Mouse (Mus musculus): ENCODE results near the gene Glod5.
"Not testable (repeated sequence)": the region's sequence is repeated elsewhere in the genome, so short reads cannot be mapped to it uniquely, and the experiment has no call there.

The Glod5 gene

GRCm38 (mm10) chrX:8018286-8018685 lies at the start of gene Glod5:
Gene Glod5, minus strand, starts transcription at chrX:8018492.
- DNase-seq, result no peak

DNA sequence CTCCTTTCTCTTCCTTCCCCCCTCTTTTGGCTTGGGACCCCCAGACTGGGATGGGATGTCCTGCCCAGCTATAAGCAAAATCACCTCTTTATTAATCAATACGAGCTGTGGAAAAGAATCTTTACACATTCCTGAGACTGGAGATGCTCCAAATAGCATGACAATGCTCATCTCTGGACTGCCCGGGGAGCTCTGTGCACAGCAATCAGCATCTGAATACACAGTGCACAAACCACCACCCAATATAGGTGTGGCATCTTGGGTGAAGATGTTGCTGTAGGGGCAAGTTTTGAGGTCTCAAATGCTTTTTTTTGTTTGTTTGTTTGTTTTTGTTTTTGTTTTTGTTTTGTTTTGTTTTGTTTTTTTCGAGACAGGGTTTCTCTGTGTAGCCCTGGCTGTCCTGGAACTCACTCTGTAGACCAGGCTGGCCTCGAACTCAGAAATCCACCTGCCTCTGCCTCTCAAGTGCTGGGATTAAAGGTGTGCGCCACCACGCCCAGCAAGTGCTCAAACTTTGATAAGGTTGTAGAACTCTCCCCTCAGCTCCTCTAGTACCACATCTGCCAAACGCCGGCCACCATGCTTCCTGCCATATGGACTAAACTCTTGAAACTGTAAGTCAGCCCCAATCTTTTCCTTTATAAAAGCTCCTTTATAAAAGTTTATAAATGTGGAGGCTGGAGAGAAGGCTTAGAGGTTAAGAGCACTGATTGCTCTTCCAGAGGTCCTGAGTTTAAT lies 32.9 kb upstream of the Glod5 start:
- not testable (repeated sequence) for DNase-seq

DNA sequence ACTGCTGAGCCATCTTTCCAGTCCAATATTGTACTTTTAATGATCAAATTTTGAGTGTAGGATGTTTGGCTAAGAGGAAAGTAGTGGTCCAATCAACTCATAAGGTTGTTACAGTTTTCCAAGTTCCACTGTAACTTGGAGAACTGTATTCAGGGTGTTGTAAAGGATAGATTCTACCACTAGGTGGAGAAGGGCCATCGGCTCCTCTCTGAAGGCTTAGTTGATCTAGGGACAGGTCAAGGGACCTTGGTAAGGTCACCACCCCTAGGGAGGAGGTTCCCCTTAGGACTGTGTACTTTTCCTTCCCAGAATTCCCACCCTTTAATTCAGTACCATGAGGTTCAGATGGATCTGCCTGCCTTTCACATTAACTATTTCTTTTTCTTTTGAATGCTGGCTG lies 14.7 kb upstream of the Glod5 start:
- no peak for DNase-seq

DNA sequence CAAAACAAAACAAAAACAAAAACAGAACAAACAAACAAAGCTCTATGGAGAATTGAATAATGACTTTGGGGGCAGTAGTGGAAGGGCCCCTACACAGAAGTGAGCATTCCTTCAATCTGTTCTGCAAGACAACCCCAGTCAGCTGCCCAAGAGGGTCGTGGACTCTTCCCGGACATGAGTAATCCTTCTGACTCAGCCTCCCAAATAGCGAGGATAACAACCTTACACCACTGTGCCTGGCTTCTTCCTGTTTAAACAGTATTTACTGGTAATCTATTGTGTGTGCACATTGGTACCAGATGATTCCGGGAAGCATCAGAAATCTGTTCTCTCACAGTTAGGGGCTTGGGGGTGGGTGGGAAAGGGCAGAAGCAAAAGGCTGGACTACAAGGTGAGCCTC lies 8.5 kb upstream of the Glod5 start:
- no peak for DNase-seq

DNA sequence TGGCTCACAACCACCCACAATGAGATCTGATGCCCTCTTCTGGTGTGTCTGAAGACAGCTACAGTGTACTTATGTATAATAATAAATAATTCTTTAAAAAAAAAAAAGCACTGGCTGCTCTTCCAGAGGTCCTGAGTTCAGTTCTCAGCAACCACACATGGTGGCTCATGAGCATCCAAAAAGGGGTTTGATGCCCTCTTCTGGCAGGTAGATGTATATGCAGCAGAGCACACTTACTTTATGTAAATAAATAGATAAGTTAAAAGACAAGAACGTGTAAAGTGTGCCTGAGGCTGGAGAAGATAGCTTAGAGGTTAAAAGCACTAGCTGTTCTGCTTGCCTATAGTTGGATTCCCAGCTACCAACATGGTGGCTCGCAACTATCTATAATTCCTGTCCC lies 6.5 kb upstream of the Glod5 start:
- DNase-seq, result no peak

GRCm38 (mm10) chrX:8020111-8020778 lies 2.0 kb upstream of the Glod5 start:
- no peak for DNase-seq

DNA sequence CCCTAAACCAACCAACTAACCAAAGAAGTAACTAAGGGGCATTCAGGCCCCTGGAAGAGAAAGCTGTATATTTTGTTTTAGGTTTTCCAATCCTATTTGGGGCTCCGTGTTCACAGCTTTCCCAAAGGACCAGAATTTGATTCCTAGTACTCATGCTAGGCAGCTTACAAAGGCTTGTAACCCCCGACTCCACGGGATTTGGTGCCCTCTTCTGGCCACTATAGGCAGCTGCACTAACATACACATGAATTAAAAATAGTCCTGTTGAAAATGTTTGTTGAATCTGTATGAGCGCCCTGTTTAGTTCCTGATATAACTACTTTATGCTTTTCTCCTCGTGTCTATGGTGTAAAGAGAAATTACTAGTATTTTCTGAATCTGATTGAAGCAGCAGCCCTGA lies 1.1 kb downstream of the Glod5 start:
- no peak for DNase-seq

DNA sequence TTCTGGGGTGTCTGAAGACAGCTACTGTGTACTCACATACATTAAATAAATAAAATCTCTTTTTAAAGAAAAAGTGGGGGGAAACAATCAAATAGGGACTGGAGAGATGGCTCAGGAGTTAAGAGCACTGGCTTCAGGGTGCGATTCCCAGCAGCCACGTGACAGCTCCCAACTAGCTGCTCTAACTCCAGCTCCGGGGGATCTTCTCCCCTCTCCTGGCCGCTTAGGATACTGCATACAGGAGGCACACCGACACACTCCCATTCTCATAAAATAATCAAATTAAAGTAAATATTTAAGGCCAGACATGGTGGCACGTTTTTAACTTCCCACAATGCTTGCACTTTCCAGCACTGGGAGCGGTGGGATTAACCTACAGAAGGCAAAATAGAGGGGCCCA lies 2.6 kb downstream of the Glod5 start:
- not testable (repeated sequence) for DNase-seq

- no peak for DNase-seq
These were observed 4.5 kb downstream of the Glod5 start for GRCm38 (mm10) chrX:8013569-8014314.

GRCm38 (mm10) chrX:8013157-8013556 lies 5.1 kb downstream of the Glod5 start:
- no peak for DNase-seq

DNA sequence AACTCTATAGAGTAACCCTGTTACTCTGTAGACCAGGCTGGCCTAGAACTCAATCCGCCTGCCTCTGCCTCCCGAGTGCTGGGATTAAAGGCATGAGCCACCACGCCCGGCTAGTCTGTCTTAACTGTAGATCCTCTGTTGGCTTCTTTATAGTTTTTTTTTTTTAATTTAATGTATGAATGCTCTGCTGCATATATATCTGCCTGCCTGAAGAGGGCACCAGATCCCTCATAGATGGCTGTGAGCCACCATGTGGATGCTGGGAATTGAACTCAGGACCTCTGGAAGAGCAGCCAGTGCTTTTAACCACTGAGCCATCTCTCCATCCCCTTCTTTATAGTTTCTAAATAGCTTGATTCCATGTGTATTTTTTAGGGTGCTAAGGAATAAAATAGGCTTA lies 8.9 kb downstream of the Glod5 start:
- DNase-seq, result not testable (repeated sequence)

GRCm38 (mm10) chrX:8008543-8008942 lies 9.7 kb downstream of the Glod5 start:
- no peak for DNase-seq

GRCm38 (mm10) chrX:8002971-8003370 lies 15.3 kb downstream of the Glod5 start:
- DNase-seq, result no peak

DNA sequence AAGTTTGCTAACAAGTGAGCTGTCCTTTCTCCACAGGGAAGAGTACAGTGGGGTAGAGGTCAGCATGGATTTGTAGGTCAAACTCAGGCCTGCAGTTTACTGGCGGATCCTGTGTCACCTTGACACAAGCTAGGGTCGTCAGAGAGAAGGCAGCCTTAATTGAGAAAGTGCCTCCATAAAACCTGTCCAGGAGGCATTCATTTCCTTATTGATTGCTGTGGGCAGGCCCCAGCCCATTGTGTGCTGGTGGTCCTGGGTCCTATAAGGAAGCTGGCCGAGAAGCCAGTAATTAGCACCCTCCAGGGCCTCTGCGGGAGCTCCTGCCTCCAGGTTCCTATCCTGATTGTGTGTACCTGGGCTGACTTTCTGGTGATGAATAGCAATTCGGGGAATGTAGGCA lies 16.3 kb downstream of the Glod5 start:
- DNase-seq, result no peak

DNA sequence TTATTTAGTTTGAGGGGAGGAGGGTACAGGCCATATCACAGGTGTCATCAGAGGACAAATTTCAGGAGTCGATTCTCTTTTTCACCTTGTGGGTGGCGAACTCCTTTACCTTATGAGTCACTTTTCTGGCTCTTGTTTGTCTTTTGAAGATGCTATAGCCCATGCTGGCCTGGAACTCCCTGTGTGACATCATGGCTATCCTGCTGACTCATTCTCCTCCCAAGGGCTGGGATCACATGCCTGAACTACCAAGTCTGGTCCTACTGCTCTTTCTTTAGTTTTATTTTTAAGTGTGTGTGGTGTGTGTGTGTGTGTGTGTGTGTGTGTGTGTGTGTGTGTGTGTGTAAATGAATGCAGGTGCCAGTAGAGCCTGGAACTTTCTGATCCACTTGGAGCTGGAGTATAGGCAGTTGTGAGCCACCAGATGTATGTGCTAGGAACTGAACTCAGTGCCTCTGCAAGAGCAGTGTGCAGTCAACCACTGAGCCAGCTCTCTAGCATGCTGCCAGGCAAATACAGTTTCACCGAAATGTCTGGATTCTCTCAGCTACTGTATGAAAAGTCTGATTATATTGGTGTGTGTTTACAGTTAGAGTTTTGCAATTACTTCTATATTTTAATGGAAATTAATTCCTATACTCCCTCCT lies 17.6 kb downstream of the Glod5 start:
- DNase-seq, result no peak

DNA sequence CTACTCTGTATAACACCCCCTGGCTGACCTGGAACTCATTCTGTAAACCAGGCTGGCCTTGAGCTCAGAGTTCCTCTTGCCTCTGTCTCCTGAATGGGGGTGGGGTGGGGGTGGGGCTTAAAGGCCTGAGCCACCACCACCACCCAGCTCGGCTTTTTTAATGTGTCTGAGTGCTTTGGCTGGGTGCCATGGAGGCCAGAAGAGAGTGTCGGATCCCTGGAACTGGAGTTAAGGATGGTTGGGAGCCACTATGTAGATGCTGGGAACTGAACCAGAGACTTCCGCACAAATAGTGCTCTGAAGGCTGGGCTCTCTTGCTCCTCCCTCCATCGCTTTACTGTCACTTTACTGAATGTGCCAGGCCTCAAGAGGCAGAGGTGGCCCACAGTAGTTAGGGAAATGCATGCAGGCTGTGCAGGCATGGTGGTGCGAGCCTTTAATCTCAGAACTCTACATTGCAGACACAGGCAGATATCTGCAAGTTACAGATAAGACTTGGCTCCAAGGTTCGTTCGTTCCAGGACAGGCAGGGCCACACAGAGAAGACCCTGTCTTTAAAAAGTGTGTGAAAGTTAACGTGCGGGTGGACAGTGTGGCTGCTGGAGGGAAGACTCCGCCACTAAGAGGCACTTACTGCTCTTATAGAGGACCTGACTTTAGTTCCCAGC lies 25.1 kb downstream of the Glod5 start:
- no peak for DNase-seq

GRCm38 (mm10) chrX:7992379-7993067 lies 25.8 kb downstream of the Glod5 start:
- DNase-seq, result no peak

DNA sequence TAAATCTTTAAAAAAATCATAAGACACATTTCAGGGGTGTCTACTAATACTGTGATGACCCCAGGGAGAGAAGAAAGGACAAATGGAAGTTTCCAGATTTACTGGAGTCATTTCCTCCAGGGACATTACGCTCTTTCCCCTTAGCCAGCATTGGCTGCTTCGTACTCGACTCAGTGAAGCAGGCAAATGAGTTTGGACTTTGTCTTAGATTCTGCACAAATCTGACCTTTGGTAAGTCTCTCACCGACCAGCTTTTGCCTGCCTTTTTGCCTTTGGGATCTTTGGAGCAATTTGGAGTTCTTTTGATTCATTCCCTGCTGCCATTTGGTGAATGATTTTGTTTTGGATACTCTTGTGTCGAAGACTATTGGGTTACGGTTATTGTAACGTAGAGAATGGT lies 36.9 kb downstream of the Glod5 start:
- no peak for DNase-seq

DNA sequence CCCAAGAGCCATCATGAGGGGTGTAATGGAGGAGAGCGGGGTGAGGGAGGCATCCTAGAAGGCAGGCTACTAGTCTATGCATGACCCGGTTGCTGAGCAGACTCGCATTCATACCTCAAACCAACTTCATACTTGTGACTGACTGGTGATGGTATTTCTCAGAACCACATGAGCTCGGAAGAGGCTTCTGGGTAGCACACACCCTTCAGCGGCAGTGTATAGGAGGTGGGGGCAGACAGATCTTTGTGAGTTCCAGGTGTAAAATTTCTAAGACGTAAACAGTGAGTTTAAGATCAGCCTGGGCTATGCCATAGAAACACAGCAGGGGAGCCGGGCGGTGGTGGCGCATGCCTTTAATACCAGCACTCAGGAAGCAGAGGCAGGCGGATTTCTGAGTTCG lies 40.4 kb downstream of the Glod5 start, which contains the start of gene Gata1:
Gene Gata1, minus strand, starts transcription at position 180 of the 400 bp plus-strand sequence.
- DNase-seq, result no peak

DNA sequence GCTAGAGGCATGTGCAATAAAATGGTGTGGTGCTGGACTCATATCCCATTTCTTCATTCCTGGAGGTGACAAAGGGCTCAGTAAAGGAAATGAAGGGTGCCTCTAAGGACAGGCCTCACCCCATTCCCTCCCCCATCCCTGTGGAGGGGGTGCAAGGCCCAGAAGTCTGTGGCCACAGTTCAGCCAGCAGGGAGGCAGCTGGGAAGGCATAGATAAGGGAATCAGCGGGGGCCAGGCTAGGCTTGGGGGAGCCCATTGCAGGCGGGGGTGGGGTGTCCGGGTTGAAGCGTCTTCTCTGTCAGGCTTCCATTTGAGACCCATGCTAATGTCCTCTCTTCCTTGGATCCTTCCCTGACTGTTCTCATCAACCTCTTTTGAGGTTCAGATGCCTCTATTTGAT lies 47.0 kb downstream of the Glod5 start:
- no peak for DNase-seq

DNA sequence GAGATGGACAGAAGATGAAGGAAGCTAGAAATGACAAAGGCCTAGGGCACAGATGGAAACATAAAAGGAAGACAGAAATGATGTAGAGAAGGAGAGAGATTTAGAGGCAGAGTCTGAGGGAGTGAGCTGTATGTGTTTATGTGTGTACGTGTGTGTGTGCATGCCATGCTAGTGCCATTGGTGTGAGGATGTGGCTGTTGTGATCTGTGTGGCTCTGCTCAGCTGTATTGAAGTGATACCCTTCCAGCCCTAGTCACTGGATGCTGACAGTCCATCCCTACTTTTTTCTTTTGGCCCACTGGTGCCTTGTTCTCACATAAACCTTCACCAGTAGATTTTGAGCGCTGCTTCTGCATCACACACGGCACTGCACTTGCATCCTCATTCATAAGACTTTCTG lies 49.4 kb downstream of the Glod5 start:
- no peak for DNase-seq

GRCm38 (mm10) chrX:7968226-7968625 lies 50.1 kb downstream of the Glod5 start:
- DNase-seq, result no peak

Data from thymus, adult 18-20 months (tissue).